Mouse (Mus musculus) E14TG2a.4 (cell line): Measurements from ENCODE around the gene Exoc6.

ENCODE experiments used
- CTCF ChIP-seq: conservative IDR thresholded peaks from 2 replicates; pipeline ENCODE4 v1.5.1; 2014; ENCODE audit warnings: low read length
- NANOG ChIP-seq: IDR thresholded peaks from 2 replicates; pipeline ENCODE4 v1.6.1; 2014; ENCODE audit warnings: borderline replicate concordance, low read length, mixed read lengths
- POU5F1 ChIP-seq: IDR thresholded peaks from 2 replicates; pipeline ENCODE4 v1.6.1; 2014; ENCODE audit warnings: low read length, borderline replicate concordance

DNA sequence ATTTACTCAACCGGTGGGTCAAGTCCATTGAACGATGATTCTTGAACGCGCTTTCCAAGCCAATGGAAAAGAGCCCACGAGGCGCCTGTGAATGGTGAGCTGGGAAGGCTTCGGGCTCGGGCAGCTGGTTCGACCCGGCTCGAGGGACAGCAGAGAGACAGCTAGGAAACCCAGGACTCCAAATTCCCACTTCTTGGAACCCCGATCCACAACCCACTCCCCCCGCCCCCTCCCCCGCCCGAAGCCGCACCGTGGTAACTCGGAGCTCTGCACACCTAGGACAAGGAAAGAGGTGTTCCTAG is 147.1 kb downstream of the Exoc6 start:
- TF ChIP-seq CTCF (no peak), NANOG (no peak), POU5F1 (no peak)
